Mouse (Mus musculus) liver, embryonic 14.5 days (tissue): Measurements from ENCODE around the gene Fermt3. TPM values are rescaled to one million over a fixed set of nuclear protein-coding genes. Genes with fewer than 3 reads are reported as not detected.

Experiments used
- ATAC-seq: fragments of 200-750 bp; cut with Nextera tagmentation; 2 replicates; pipeline ENCODE4 v1.8.0; 2017; ENCODE audit warnings: moderate number of reproducible peaks, mild to moderate bottlenecking, moderate library complexity; ENCODE audit not compliant: insufficient read depth
- DNase-seq, 3 experiments: peaks; one replicate each; pipeline ENCODE4 v3.0.0-alpha.2; 2012 to 2013; ENCODE audit warnings: low read depth in 3 of 3, low spot score in 3 of 3
- H3K27ac ChIP-seq: fragments of 300-500 bp; sonication (generic); 2 replicates; pipeline ENCODE4 v1.5.1; 2014; ENCODE audit warnings: moderate library complexity, mild to moderate bottlenecking, control low read depth, inconsistent platforms
- H3K27me3 ChIP-seq: fragments of 300-500 bp; sonication (generic); 2 replicates; pipeline ENCODE4 v1.6.1; 2014; ENCODE audit warnings: mild to moderate bottlenecking, low read length, moderate library complexity; ENCODE audit not compliant: control insufficient read depth, insufficient read depth
- H3K36me3 ChIP-seq: fragments of 300-500 bp; sonication (generic); replicated peaks from 2 replicates; pipeline ENCODE4 v1.6.1; 2014; ENCODE audit warnings: low read depth; ENCODE audit not compliant: control insufficient read depth, insufficient read depth
- H3K4me1 ChIP-seq, 2 experiments: fragments of 200-500 bp in 1 of 2; fragments of 300-500 bp in 1 of 2; sonication (generic) in 1 of 2; replicated peaks; 2 replicates each; pipeline ENCODE4 v1.6.1; 2012 to 2014; ENCODE audit warnings: antibody characterized with exemption in 1 of 2, inconsistent platforms in 1 of 2, low read length in 1 of 2; ENCODE audit not compliant: control insufficient read depth in 2 of 2, insufficient read depth in 2 of 2
- H3K4me2 ChIP-seq: fragments of 300-500 bp; sonication (generic); 2 replicates; pipeline ENCODE4 v1.6.1; 2014; ENCODE audit warnings: low read depth, mild to moderate bottlenecking, control low read depth, moderate library complexity
- H3K4me3 ChIP-seq, 2 experiments: fragments of 200-500 bp in 1 of 2; fragments of 300-500 bp in 1 of 2; sonication (generic) in 1 of 2; 2 replicates each; pipeline ENCODE4 v1.5.1; 2012 to 2014; ENCODE audit warnings: low read depth in 2 of 2, low read length in 2 of 2, mild to moderate bottlenecking in 2 of 2, control low read depth in 1 of 2, inconsistent platforms in 1 of 2, moderate library complexity in 1 of 2; ENCODE audit not compliant: insufficient read depth in 1 of 2
- H3K9ac ChIP-seq: fragments of 300-500 bp; sonication (generic); replicated peaks from 2 replicates; pipeline ENCODE4 v1.6.1; 2014; ENCODE audit warnings: mild to moderate bottlenecking, control low read depth, moderate library complexity
- H3K9me3 ChIP-seq: fragments of 300-500 bp; sonication (generic); 2 replicates; pipeline ENCODE4 v1.6.1; 2016; ENCODE audit warnings: low read length, mixed read lengths; ENCODE audit not compliant: control insufficient read depth
- CTCF ChIP-seq: IDR thresholded peaks from 2 replicates; pipeline ENCODE4 v1.5.1; 2016; ENCODE audit warnings: antibody characterized with exemption, low read depth, control low read depth
- EP300 ChIP-seq: IDR thresholded peaks from 2 replicates; pipeline ENCODE4 v1.6.1; 2016; ENCODE audit warnings: antibody characterized with exemption, low read depth
- WGBS: fragments of 180-500 bp; shearing (Covaris S2); extraction: QIAGEN DNeasy Blood & Tissue Kit; methylation state at CpG from one replicate; pipeline ENCODE4 v1.1.7; 2014; ENCODE audit not compliant: insufficient replicate concordance; 5-methylcytosine and 5-hydroxymethylcytosine counted together
- polyA plus RNA-seq, 2 experiments: library from polyadenylated mRNA; depleted of rRNA in 1 of 2; stranded (reverse) in 1 of 2; unstranded in 1 of 2; fragments of >200 nt; fragmentation: Nextera tagmentation in 1 of 2; extraction: Ambion mirVana in 1 of 2; gene quantifications; 2 replicates each; pipeline versions ENCODE4 v1.2.1 to v1.2.3; 2012 to 2014

Gene Fermt3
- polyA plus RNA-seq, 2 experiments, result 58.1 to 72.2 TPM

GRCm38 (mm10) chr19:7066034-7066827 lies 47.0 kb upstream of the Fermt3 start:
- Histone ChIP-seq H3K9me3 (no peaks in the 10 kb centered on the region), H3K9ac (no peak overlapping the region), H3K4me2 (no peak overlapping the region; the same call in 1 of the 2 replicates), H3K36me3 (no peaks in the 10 kb centered on the region), H3K4me1 (peaks cover 11 to 16% of the 10 kb centered on the region in 2 experiments), H3K27me3 (peaks cover 19% of the 10 kb centered on the region), H3K27ac (no peak overlapping the region), H3K4me3 (no peak overlapping the region)
- 36% methylated on average over 15 of the region's 15 CpGs for WGBS
- DNase-seq (no peak), ATAC-seq (no peak)
- no peak for TF ChIP-seq EP300
- TF ChIP-seq CTCF, result no peak

DNA sequence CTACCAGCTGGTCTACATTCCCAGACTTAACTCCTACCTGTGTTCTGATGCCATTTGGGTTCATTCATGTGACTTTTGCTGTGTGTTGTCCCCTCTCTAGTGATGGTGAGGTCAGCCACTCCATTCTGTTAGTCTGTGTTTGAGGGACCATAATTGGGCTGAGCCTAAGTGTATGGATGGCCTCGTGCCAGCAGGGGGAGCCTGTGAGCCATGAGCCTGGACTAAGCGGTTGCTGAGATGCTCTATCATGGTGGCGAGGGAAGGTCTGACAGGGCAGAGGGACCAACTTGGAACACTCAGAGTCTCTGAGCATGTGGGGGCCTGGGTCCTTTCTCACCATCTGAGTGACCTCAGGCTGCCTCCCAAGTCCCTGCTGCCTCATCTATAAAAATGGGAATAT lies 45.3 kb upstream of the Fermt3 start:
- Histone ChIP-seq H3K4me3 (no peak overlapping the region), H3K27me3 (peaks cover 5% of the 10 kb centered on the region), H3K4me1 (peaks cover 11 to 16% of the 10 kb centered on the region in 2 experiments), H3K36me3 (no peaks in the 10 kb centered on the region), H3K27ac (no peak overlapping the region), H3K9ac (no peak overlapping the region), H3K9me3 (no peaks in the 10 kb centered on the region), H3K4me2 (no peak overlapping the region)
- DNase-seq (peak; percentile 50 to 58 (median 56)), ATAC-seq (peak; percentile 38; the same call in 1 of the 2 replicates)
- 2% methylated on average over 3 of the region's 3 CpGs for WGBS
- no peak for TF ChIP-seq EP300
- peak; percentile 100 for TF ChIP-seq CTCF

- Histone ChIP-seq H3K9ac (no peak overlapping the region), H3K4me3 (no peak overlapping the region), H3K36me3 (no peaks in the 10 kb centered on the region), H3K27me3 (no peaks in the 10 kb centered on the region), H3K4me1 (peaks cover 10 to 15% of the 10 kb centered on the region in 2 experiments), H3K9me3 (no peaks in the 10 kb centered on the region), H3K4me2 (no peak overlapping the region), H3K27ac (no peak overlapping the region)
- 74% methylated on average over 8 of the region's 8 CpGs for WGBS
- ATAC-seq (no peak), DNase-seq (no peak)
- TF ChIP-seq EP300, result no peak
- no peak for TF ChIP-seq CTCF
Observed at GRCm38 (mm10) chr19:7062916-7063315, 43.6 kb upstream of the Fermt3 start.

DNA sequence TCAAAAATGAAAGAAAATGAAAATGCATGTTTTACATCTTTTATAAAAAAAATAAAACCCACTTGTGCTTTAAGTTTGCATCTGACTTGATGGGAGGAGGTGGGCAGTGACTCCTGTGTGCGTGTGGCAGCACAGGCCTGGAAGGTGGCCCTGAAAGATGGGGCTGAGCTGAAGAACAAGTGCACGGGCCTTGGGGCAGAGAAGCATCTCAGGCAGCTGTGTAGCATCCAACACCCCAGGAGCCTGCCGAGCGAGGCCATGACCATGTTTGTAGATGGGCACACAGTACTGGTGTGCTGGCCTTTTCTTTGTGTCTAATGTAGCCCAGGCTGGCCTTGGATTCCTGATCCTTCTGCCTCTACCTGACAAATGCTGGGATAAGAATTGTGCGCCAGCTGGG lies 42.8 kb upstream of the Fermt3 start:
- no peak overlapping the region for H3K9ac ChIP-seq
- H3K4me3 ChIP-seq, result no peak overlapping the region
- no peak overlapping the region for H3K4me2 ChIP-seq
- H3K36me3 ChIP-seq, result no peaks in the 10 kb centered on the region
- no peaks in the 10 kb centered on the region for H3K27me3 ChIP-seq
- no peak for ATAC-seq
- WGBS, result 68% methylated on average over 5 of the region's 5 CpGs
- no peak for TF ChIP-seq EP300
- H3K9me3 ChIP-seq, result no peaks in the 10 kb centered on the region
- DNase-seq, result no peak
- peaks cover 8 to 12% of the 10 kb centered on the region in 2 experiments; a peak in 3 of 4 replicates for H3K4me1 ChIP-seq
- no peak overlapping the region for H3K27ac ChIP-seq

GRCm38 (mm10) chr19:7058541-7058940 lies 39.3 kb upstream of the Fermt3 start:
- peak overlapping the region; percentile 87; the same call in 1 of the 2 replicates for H3K4me2 ChIP-seq
- no peak overlapping the region for H3K9ac ChIP-seq
- H3K4me1 ChIP-seq, result peaks cover 8% of the 10 kb centered on the region in 2 experiments; a peak in 3 of 4 replicates
- DNase-seq (no peak), ATAC-seq (no peak)
- no peaks in the 10 kb centered on the region for H3K9me3 ChIP-seq
- no peak overlapping the region for H3K27ac ChIP-seq
- 61% methylated on average over 6 of the region's 6 CpGs for WGBS
- TF ChIP-seq EP300, result no peak
- no peak for TF ChIP-seq CTCF
- H3K36me3 ChIP-seq, result no peaks in the 10 kb centered on the region
- H3K27me3 ChIP-seq, result no peaks in the 10 kb centered on the region
- no peak overlapping the region for H3K4me3 ChIP-seq
